ENCODE assay signal across 20 mouse cellular contexts in genomic region chr11:84578805-84579541, GRCm38 (mm10). TPM values are rescaled to one million over a fixed set of nuclear protein-coding genes. Genes with fewer than 3 reads are reported as not detected.
DNase-seq lines count a peak whose midpoint lies in the region; ATAC-seq and TF ChIP-seq lines count a peak whose summit lies in the region.
"Had no signal": no experiment of that assay in that cellular context is flagged by ENCODE, and none has a peak within 500 bp of the region (broad histone marks: within the 10 kb centered on the region; RNA-seq: fewer than 3 reads in every experiment).

No protein-coding gene starts in this region.

- ATAC-seq in forebrain, embryonic 13.5 days = peak; percentile 58
- peak; percentile 71 for ATAC-seq in hindbrain, embryonic 12.5 days (ENCODE audit: low FRiP score)
- peak; percentile 59; the same call in 1 of the 2 replicates for ATAC-seq in midbrain, embryonic 13.5 days
- peak; percentile 38; the same call in 1 of the 2 replicates for ATAC-seq in neural tube, embryonic 14.5 days (ENCODE audit: low read depth)
- no peak for ATAC-seq in stomach, postnatal 0 days (ENCODE audit: low FRiP score, low TSS enrichment)

- intact Hi-C loops in heart, postnatal 36 days (cut with DNase I) = no loop called here

- no peak for TF ChIP-seq EP300 in stomach, postnatal 0 days (optimal IDR thresholded peaks at IDR 0.05)

- TF ChIP-seq CTCF in stomach, postnatal 0 days (IDR thresholded peaks at IDR 0.05; ENCODE audit: low read depth) = no peak

- H3K9me3 ChIP-seq in forebrain, embryonic 13.5 days (replicated peaks) = no peaks in the 10 kb centered on the region
- no peaks in the 10 kb centered on the region for H3K9me3 ChIP-seq in hindbrain, embryonic 12.5 days (replicated peaks)
- H3K9me3 ChIP-seq in midbrain, embryonic 13.5 days = no peaks in the 10 kb centered on the region
- H3K9me3 ChIP-seq in neural tube, embryonic 14.5 days (ENCODE audit: control insufficient read depth, low read length) = no peaks in the 10 kb centered on the region
- H3K9me3 ChIP-seq in stomach, postnatal 0 days (ENCODE audit: control insufficient read depth, low read length) = no peaks in the 10 kb centered on the region
- H3K9me3 ChIP-seq: G1E; heart, embryonic 13.5 days; limb, embryonic 12.5 days; liver, embryonic 15.5 days had no signal

- H3K27ac ChIP-seq in forebrain, embryonic 13.5 days = peak overlapping the region; percentile 48; the same call in 1 of the 2 replicates
- peak overlapping the region; percentile 80 for H3K27ac ChIP-seq in hindbrain, embryonic 12.5 days
- peak overlapping the region; percentile 59; the same call in 1 of the 2 replicates for H3K27ac ChIP-seq in midbrain, embryonic 13.5 days
- 0 out of 2 replicates have a peak overlapping the region, but pooled peaks have one; percentile 8 for H3K27ac ChIP-seq in neural tube, embryonic 14.5 days (ENCODE audit: low read depth, low read length)
- no peak overlapping the region for H3K27ac ChIP-seq in stomach, postnatal 0 days (replicated peaks)
- H3K27ac ChIP-seq: heart, embryonic 13.5 days; limb, embryonic 12.5 days; liver, embryonic 15.5 days had no signal

- peaks cover 34% of the 10 kb centered on the region for H3K4me1 ChIP-seq in forebrain, embryonic 13.5 days
- peaks cover 41% of the 10 kb centered on the region for H3K4me1 ChIP-seq in hindbrain, embryonic 12.5 days
- H3K4me1 ChIP-seq in midbrain, embryonic 13.5 days (replicated peaks) = peaks cover 56% of the 10 kb centered on the region
- peaks cover 5% of the 10 kb centered on the region; the same call in 1 of the 2 replicates for H3K4me1 ChIP-seq in neural tube, embryonic 14.5 days (ENCODE audit: control insufficient read depth, insufficient read depth, low read length)
- H3K4me1 ChIP-seq in stomach, postnatal 0 days (replicated peaks; ENCODE audit: control insufficient read depth, insufficient read depth) = no peaks in the 10 kb centered on the region
- H3K4me1 ChIP-seq: heart, embryonic 13.5 days; liver, embryonic 15.5 days had no signal

- peaks cover 60% of the 10 kb centered on the region for H3K27me3 ChIP-seq in forebrain, embryonic 13.5 days
- H3K27me3 ChIP-seq in hindbrain, embryonic 12.5 days = peaks cover 15% of the 10 kb centered on the region
- H3K27me3 ChIP-seq in midbrain, embryonic 13.5 days = peaks cover 12% of the 10 kb centered on the region; the same call in 1 of the 2 replicates
- no peaks in the 10 kb centered on the region for H3K27me3 ChIP-seq in neural tube, embryonic 14.5 days (ENCODE audit: control insufficient read depth, insufficient read depth, low read length)
- H3K27me3 ChIP-seq in stomach, postnatal 0 days (ENCODE audit: control insufficient read depth, insufficient read depth, low read length) = no peaks in the 10 kb centered on the region

- H3K9ac ChIP-seq in forebrain, embryonic 13.5 days = no peak overlapping the region
- H3K9ac ChIP-seq in hindbrain, embryonic 12.5 days = no peak overlapping the region
- no peak overlapping the region for H3K9ac ChIP-seq in midbrain, embryonic 13.5 days (replicated peaks)
- no peak overlapping the region for H3K9ac ChIP-seq in neural tube, embryonic 14.5 days (replicated peaks; ENCODE audit: low read depth, low read length)
- no peak overlapping the region for H3K9ac ChIP-seq in stomach, postnatal 0 days (ENCODE audit: low read length)
- H3K9ac ChIP-seq: heart, embryonic 13.5 days; limb, embryonic 12.5 days; liver, embryonic 15.5 days had no signal

- H3K4me2 ChIP-seq in forebrain, embryonic 13.5 days = 0 out of 2 replicates have a peak overlapping the region, but pooled peaks have one; percentile 12
- H3K4me2 ChIP-seq in hindbrain, embryonic 12.5 days (replicated peaks) = no peak overlapping the region
- H3K4me2 ChIP-seq in midbrain, embryonic 13.5 days (replicated peaks) = no peak overlapping the region
- no peak overlapping the region for H3K4me2 ChIP-seq in neural tube, embryonic 14.5 days (ENCODE audit: low read depth, low read length)
- H3K4me2 ChIP-seq in stomach, postnatal 0 days (replicated peaks; ENCODE audit: low read depth) = no peak overlapping the region
- H3K4me2 ChIP-seq: heart, embryonic 13.5 days; limb, embryonic 12.5 days; liver, embryonic 15.5 days had no signal

- no peaks in the 10 kb centered on the region for H3K36me3 ChIP-seq in forebrain, embryonic 13.5 days (ENCODE audit: poor library complexity, severe bottlenecking)
- no peaks in the 10 kb centered on the region for H3K36me3 ChIP-seq in hindbrain, embryonic 12.5 days
- no peaks in the 10 kb centered on the region for H3K36me3 ChIP-seq in midbrain, embryonic 13.5 days
- H3K36me3 ChIP-seq in neural tube, embryonic 14.5 days (ENCODE audit: control insufficient read depth, insufficient read depth, low read length) = no peaks in the 10 kb centered on the region
- no peaks in the 10 kb centered on the region for H3K36me3 ChIP-seq in stomach, postnatal 0 days (ENCODE audit: control insufficient read depth, insufficient read depth, low read length)
- H3K36me3 ChIP-seq: G1E; heart, embryonic 13.5 days; limb, embryonic 12.5 days; liver, embryonic 15.5 days had no signal

- no peak for DNase-seq in heart, postnatal 36 days
- DNase-seq in stomach, postnatal 0 days (ENCODE audit: low spot score) = no peak
- DNase-seq in right cerebral cortex, postnatal 14 days = no peak
- no peak for DNase-seq in lung, postnatal 36 days
- DNase-seq: adrenal gland, adult 2 months; cerebellum, adult 2 months; gastrocnemius, postnatal 36 days; lung, postnatal 14 days; right cerebral cortex, postnatal 4 days had no signal

- 19% methylated on average over 17 of the region's 17 CpGs for WGBS in forebrain, embryonic 13.5 days
- WGBS in hindbrain, embryonic 12.5 days = 32% methylated on average over 17 of the region's 17 CpGs
- 34% methylated on average over 17 of the region's 17 CpGs for WGBS in midbrain, embryonic 13.5 days
- WGBS in neural tube, embryonic 14.5 days = 19% methylated on average over 17 of the region's 17 CpGs
- WGBS in stomach, postnatal 0 days = 75% methylated on average over 17 of the region's 17 CpGs

- H3K4me3 ChIP-seq in forebrain, embryonic 13.5 days = no peak overlapping the region
- no peak overlapping the region for H3K4me3 ChIP-seq in hindbrain, embryonic 12.5 days
- H3K4me3 ChIP-seq in midbrain, embryonic 13.5 days (replicated peaks) = no peak overlapping the region
- H3K4me3 ChIP-seq in neural tube, embryonic 14.5 days (ENCODE audit: low read depth, low read length) = no peak overlapping the region
- H3K4me3 ChIP-seq in stomach, postnatal 0 days (ENCODE audit: low read depth, low read length) = no peak overlapping the region
- H3K4me3 ChIP-seq: heart, embryonic 13.5 days; limb, embryonic 12.5 days; liver, embryonic 15.5 days had no signal

RNA-seq across cellular contexts. Expression of gene Lhx1, which starts 53.6 kb away (rescaled TPM):
- 7.6 and 8.2 TPM in 2 replicates for polyA plus RNA-seq in forebrain, embryonic 13.5 days (2015; fragmentation: Nextera tagmentation; extraction: Ambion mirVana)
- 65.0 and 68.8 TPM in 2 replicates for polyA plus RNA-seq in hindbrain, embryonic 12.5 days (2016; fragmentation: Nextera tagmentation; extraction: Ambion mirVana)
- polyA plus RNA-seq in midbrain, embryonic 13.5 days (2015; fragmentation: Nextera tagmentation; extraction: Ambion mirVana) = 57.5 and 62.7 TPM in 2 replicates
- 47.2 and 48.0 TPM in 2 replicates for polyA plus RNA-seq in neural tube, embryonic 14.5 days (2014; fragmentation: Nextera tagmentation; extraction: Ambion mirVana)
- not detected for total RNA-seq in heart, postnatal 36 days (2021)
- not detected in 2 replicates for polyA plus RNA-seq in stomach, postnatal 0 days (2015; fragmentation: Nextera tagmentation; extraction: Ambion mirVana)
- total RNA-seq: adrenal gland, adult 2 months; gastrocnemius, postnatal 36 days; left cerebral cortex, adult 18-20 months; monocyte, adult 5-6 weeks had no signal
- polyA plus RNA-seq: adrenal gland, adult 2 months; G1E; heart, embryonic 13.5 days; limb, embryonic 12.5 days; thymus, postnatal 0 days had no signal
